Comparison of ENCODE assay signal across 26 mouse cellular contexts in the genomic region with DNA sequence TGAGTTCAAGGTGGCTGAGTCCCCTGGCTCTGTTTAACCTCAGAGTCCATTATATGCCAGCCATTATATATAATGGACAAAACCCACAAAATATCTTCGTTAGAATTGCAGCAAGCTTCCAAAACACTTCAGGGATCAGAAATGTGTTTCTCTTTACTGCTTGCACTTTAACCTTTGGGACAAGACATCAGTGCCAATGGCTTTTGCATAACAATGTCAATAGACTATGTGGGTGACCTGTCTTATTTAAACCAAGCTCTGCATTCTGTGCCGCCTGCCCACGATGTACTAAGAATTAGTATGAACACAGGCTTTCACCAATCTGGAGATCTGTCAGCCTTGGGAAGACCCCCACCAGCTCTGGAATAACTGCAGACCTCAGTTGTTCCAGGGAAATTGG.
DNase-seq lines count a peak whose midpoint lies in the region; ATAC-seq and TF ChIP-seq lines count a peak whose summit lies in the region.
"Had no signal": no experiment of that assay in that cellular context is flagged by ENCODE, and none has a peak within 500 bp of the region (broad histone marks: within the 10 kb centered on the region; RNA-seq: fewer than 3 reads in every experiment).

No protein-coding gene starts in this region.

- no peak overlapping the region for H3K9ac ChIP-seq in hindbrain, embryonic 15.5 days
- H3K9ac ChIP-seq in hindbrain, embryonic 12.5 days = no peak overlapping the region
- H3K9ac ChIP-seq in midbrain, embryonic 14.5 days (replicated peaks; ENCODE audit: low read length) = no peak overlapping the region
- H3K9ac ChIP-seq in hindbrain, embryonic 16.5 days (ENCODE audit: low read depth, low read length) = no peak overlapping the region
- H3K9ac ChIP-seq: forebrain, embryonic 15.5 days; heart, embryonic 15.5 days; liver, embryonic 15.5 days; lung, embryonic 15.5 days had no signal

- peak overlapping the region; percentile 31 for H3K4me2 ChIP-seq in hindbrain, embryonic 15.5 days
- no peak overlapping the region for H3K4me2 ChIP-seq in hindbrain, embryonic 12.5 days (replicated peaks)
- no peak overlapping the region for H3K4me2 ChIP-seq in midbrain, embryonic 14.5 days (ENCODE audit: low read length)
- peak overlapping the region; percentile 40 for H3K4me2 ChIP-seq in hindbrain, embryonic 16.5 days (ENCODE audit: low read length)
- H3K4me2 ChIP-seq: forebrain, embryonic 15.5 days; liver, embryonic 15.5 days had no signal

- peak overlapping the region; percentile 82 for H3K27ac ChIP-seq in gastrocnemius, adult 2 months
- no peak overlapping the region for H3K27ac ChIP-seq in hindbrain, embryonic 15.5 days (replicated peaks)
- no peak overlapping the region for H3K27ac ChIP-seq in hindbrain, embryonic 12.5 days
- H3K27ac ChIP-seq in midbrain, embryonic 10.5 days (replicated peaks) = peak overlapping the region; percentile 80; the same call in 1 of the 2 replicates
- H3K27ac ChIP-seq in midbrain, embryonic 14.5 days (replicated peaks; ENCODE audit: low read depth, low read length) = no peak overlapping the region
- no peak overlapping the region for H3K27ac ChIP-seq in hindbrain, embryonic 16.5 days (ENCODE audit: low read depth, low read length)
- H3K27ac ChIP-seq in forebrain, embryonic 10.5 days = no peak overlapping the region
- H3K27ac ChIP-seq: forebrain, embryonic 15.5 days; layer of hippocampus, adult 2 months; liver, embryonic 15.5 days; lung, embryonic 15.5 days had no signal

- no peak for TF ChIP-seq CTCF in gastrocnemius, adult 2 months (IDR thresholded peaks at IDR 0.05)

- intact Hi-C loops in gastrocnemius, adult 2 months (cut with DNase I) = no loop called here

- H3K27me3 ChIP-seq in hindbrain, embryonic 15.5 days = no peaks in the 10 kb centered on the region
- peaks cover 4% of the 10 kb centered on the region; the same call in 1 of the 2 replicates for H3K27me3 ChIP-seq in hindbrain, embryonic 12.5 days
- H3K27me3 ChIP-seq in midbrain, embryonic 10.5 days (ENCODE audit: low read depth, poor library complexity, severe bottlenecking) = no peaks in the 10 kb centered on the region
- H3K27me3 ChIP-seq in midbrain, embryonic 14.5 days (ENCODE audit: control insufficient read depth, insufficient read depth, low read length) = no peaks in the 10 kb centered on the region
- H3K27me3 ChIP-seq in hindbrain, embryonic 16.5 days (replicated peaks; ENCODE audit: control insufficient read depth, insufficient read depth, low read length) = no peaks in the 10 kb centered on the region
- H3K27me3 ChIP-seq in forebrain, embryonic 10.5 days (ENCODE audit: poor library complexity, severe bottlenecking) = 0 out of 2 replicates have a peak, but pooled peaks cover 3% of the 10 kb centered on the region
- H3K27me3 ChIP-seq: CH12.LX; forebrain, embryonic 15.5 days; liver, embryonic 15.5 days; lung, embryonic 15.5 days had no signal

- no peaks in the 10 kb centered on the region for H3K9me3 ChIP-seq in hindbrain, embryonic 15.5 days
- no peaks in the 10 kb centered on the region for H3K9me3 ChIP-seq in hindbrain, embryonic 12.5 days (replicated peaks)
- H3K9me3 ChIP-seq in midbrain, embryonic 10.5 days (replicated peaks) = no peaks in the 10 kb centered on the region
- no peaks in the 10 kb centered on the region for H3K9me3 ChIP-seq in midbrain, embryonic 14.5 days (ENCODE audit: control insufficient read depth, low read length)
- no peaks in the 10 kb centered on the region for H3K9me3 ChIP-seq in hindbrain, embryonic 16.5 days (ENCODE audit: control insufficient read depth, low read length)
- no peaks in the 10 kb centered on the region for H3K9me3 ChIP-seq in forebrain, embryonic 10.5 days
- H3K9me3 ChIP-seq: forebrain, embryonic 15.5 days; heart, embryonic 15.5 days; liver, embryonic 15.5 days; lung, embryonic 15.5 days had no signal

- peak overlapping the region; percentile 62 for H3K4me3 ChIP-seq in gastrocnemius, adult 2 months
- H3K4me3 ChIP-seq in hindbrain, embryonic 15.5 days = no peak overlapping the region
- H3K4me3 ChIP-seq in hindbrain, embryonic 12.5 days = no peak overlapping the region
- peak overlapping the region; percentile 39; the same call in 1 of the 2 replicates for H3K4me3 ChIP-seq in midbrain, embryonic 10.5 days
- no peak overlapping the region for H3K4me3 ChIP-seq in midbrain, embryonic 14.5 days (replicated peaks; ENCODE audit: low read depth, low read length)
- no peak overlapping the region for H3K4me3 ChIP-seq in hindbrain, embryonic 16.5 days (ENCODE audit: low read length)
- no peak overlapping the region for H3K4me3 ChIP-seq in forebrain, embryonic 10.5 days
- H3K4me3 ChIP-seq: forebrain, embryonic 15.5 days; layer of hippocampus, adult 2 months; liver, embryonic 15.5 days had no signal

- ATAC-seq in hindbrain, embryonic 15.5 days (ENCODE audit: low FRiP score, low read depth) = no peak
- ATAC-seq in hindbrain, embryonic 12.5 days (ENCODE audit: low FRiP score) = no peak
- ATAC-seq in midbrain, embryonic 14.5 days (ENCODE audit: low FRiP score, low TSS enrichment) = no peak
- no peak for ATAC-seq in hindbrain, embryonic 16.5 days
- ATAC-seq: activated CD4-positive, CD25-positive, alpha-beta regulatory T cell, adult 4 months; forebrain, embryonic 15.5 days; inflammation-experienced regulatory T-cells, adult 6 months had no signal

- H3K36me3 ChIP-seq in hindbrain, embryonic 15.5 days = no peaks in the 10 kb centered on the region
- no peaks in the 10 kb centered on the region for H3K36me3 ChIP-seq in hindbrain, embryonic 12.5 days
- no peaks in the 10 kb centered on the region for H3K36me3 ChIP-seq in midbrain, embryonic 10.5 days
- H3K36me3 ChIP-seq in midbrain, embryonic 14.5 days (ENCODE audit: control insufficient read depth, insufficient read depth, low read length) = no peaks in the 10 kb centered on the region
- H3K36me3 ChIP-seq in hindbrain, embryonic 16.5 days (ENCODE audit: control insufficient read depth, insufficient read depth, low read length) = no peaks in the 10 kb centered on the region
- H3K36me3 ChIP-seq in forebrain, embryonic 10.5 days (replicated peaks) = no peaks in the 10 kb centered on the region
- H3K36me3 ChIP-seq: forebrain, embryonic 15.5 days; heart, embryonic 15.5 days; liver, embryonic 15.5 days; lung, embryonic 15.5 days had no signal

- no peak for DNase-seq in gastrocnemius, adult 2 months
- no peak for DNase-seq in gastrocnemius, postnatal 10 days
- no peak for DNase-seq in midbrain, embryonic 10.5 days (ENCODE audit: low spot score)
- DNase-seq in midbrain, embryonic 14.5 days = no peak
- no peak for DNase-seq in forebrain, embryonic 10.5 days (ENCODE audit: extremely low spot score, low spot score)
- DNase-seq: adrenal gland, postnatal 36 days; cerebellum, adult 2 months; heart, postnatal 36 days; kidney, postnatal 36 days; left cerebral cortex, postnatal 4 days; lung, postnatal 36 days; right cerebral cortex, adult 18-20 months; spleen, adult 18-20 months; thymus, adult 18-20 months; thymus, postnatal 25 days had no signal

- 41% methylated on average over 3 of the region's 3 CpGs for WGBS in hindbrain, embryonic 15.5 days
- 39% methylated on average over 3 of the region's 3 CpGs for WGBS in hindbrain, embryonic 12.5 days
- WGBS in midbrain, embryonic 10.5 days = 59% methylated on average over 3 of the region's 3 CpGs
- WGBS in midbrain, embryonic 14.5 days = 37% methylated on average over 3 of the region's 3 CpGs
- WGBS in hindbrain, embryonic 16.5 days = 44% methylated on average over 3 of the region's 3 CpGs
- 70% methylated on average over 3 of the region's 3 CpGs for WGBS in forebrain, embryonic 10.5 days

- peaks cover 41% of the 10 kb centered on the region for H3K4me1 ChIP-seq in hindbrain, embryonic 15.5 days (replicated peaks)
- peaks cover 52% of the 10 kb centered on the region for H3K4me1 ChIP-seq in hindbrain, embryonic 12.5 days
- H3K4me1 ChIP-seq in midbrain, embryonic 10.5 days = peaks cover 85% of the 10 kb centered on the region
- peaks cover 34% of the 10 kb centered on the region for H3K4me1 ChIP-seq in midbrain, embryonic 14.5 days (ENCODE audit: control insufficient read depth, insufficient read depth, low read length)
- peaks cover 26% of the 10 kb centered on the region for H3K4me1 ChIP-seq in hindbrain, embryonic 16.5 days (ENCODE audit: control insufficient read depth, insufficient read depth, low read depth, low read length)
- peaks cover 81% of the 10 kb centered on the region for H3K4me1 ChIP-seq in forebrain, embryonic 10.5 days

Comparison
In these comparisons a context has a peak if more than half of its experiments do, and no peak if none do; other contexts are left out.
1. H3K27ac ChIP-seq: peak in gastrocnemius, adult 2 months (single experiment) and midbrain, embryonic 10.5 days (single experiment); none in hindbrain, embryonic 15.5 days (single experiment), hindbrain, embryonic 12.5 days (single experiment), midbrain, embryonic 14.5 days (single experiment), hindbrain, embryonic 16.5 days (single experiment) and forebrain, embryonic 10.5 days (single experiment).
2. H3K4me3 ChIP-seq: peak in gastrocnemius, adult 2 months (single experiment) and midbrain, embryonic 10.5 days (single experiment); none in hindbrain, embryonic 15.5 days (single experiment), hindbrain, embryonic 12.5 days (single experiment), midbrain, embryonic 14.5 days (single experiment), hindbrain, embryonic 16.5 days (single experiment) and forebrain, embryonic 10.5 days (single experiment).
3. H3K4me2 ChIP-seq: peak in hindbrain, embryonic 15.5 days (single experiment) and hindbrain, embryonic 16.5 days (single experiment); none in hindbrain, embryonic 12.5 days (single experiment) and midbrain, embryonic 14.5 days (single experiment).